Mouse (Mus musculus) adrenal gland, adult 10 weeks (tissue): ENCODE results near the gene Ap4b1. TPM values are rescaled to one million over a fixed set of nuclear protein-coding genes. Genes with fewer than 3 reads are reported as not detected.

Experiments
- polyA plus RNA-seq: library from polyadenylated mRNA; stranded (reverse); fragments of 350-450 nt; fragmentation: Illumina TruSeq; extraction: RNeasy Lipid Tissue Mini Kit (QIAGEN cat#74804); gene quantifications from one replicate; pipeline ENCODE4 v1.2.3, GENCODE M21; 2014; ENCODE audit warnings: low read depth, low replicate concordance

Gene Ap4b1
- 16.2 TPM for polyA plus RNA-seq

DNA sequence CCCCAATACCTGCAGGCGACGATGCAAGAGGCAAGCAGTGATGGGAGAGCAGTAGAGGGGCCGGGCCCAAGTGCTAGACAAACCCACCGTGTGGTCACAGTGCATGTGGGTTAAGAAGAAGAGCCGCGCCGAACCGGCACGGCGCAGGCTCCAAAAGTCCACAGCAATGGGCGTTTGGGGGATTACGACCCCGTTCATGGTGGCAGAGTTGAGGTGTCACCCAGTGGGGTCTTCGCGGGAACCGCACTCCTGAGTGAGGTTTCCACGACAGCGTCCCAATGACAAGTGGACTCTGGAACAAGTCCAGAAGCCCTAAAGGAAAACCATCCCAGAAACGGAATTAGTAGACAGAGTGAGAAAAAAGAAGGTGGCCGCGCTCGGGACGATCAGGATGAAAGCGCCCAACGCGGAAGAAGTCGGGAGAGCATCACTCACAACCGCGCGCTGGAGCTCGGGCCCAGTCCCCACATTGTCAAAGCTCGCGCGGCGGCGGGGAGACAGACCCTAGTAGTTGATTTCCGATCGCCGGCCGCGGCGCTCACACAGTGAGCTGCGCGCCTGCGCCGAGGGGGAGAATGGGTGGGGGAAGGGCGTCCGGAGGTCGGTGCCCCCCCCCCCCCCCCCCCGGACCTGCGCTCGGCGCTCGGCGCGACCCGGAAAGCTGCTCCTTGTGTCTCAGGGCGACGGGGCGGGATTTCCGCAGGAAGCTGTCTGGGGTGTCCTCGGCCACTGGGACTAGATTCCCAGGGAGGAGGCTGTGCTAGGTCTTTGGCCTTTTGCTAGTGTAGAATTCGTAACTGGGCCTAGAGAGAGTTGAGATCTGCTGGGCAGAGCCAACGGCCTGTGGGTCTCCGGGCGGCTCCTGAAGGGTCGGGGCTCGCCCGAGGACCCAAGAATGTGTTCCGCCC is at the start of gene Ap4b1, which contains the start of the genes Dclre1b and Gm43064:
Gene Ap4b1, plus strand, starts transcription at position 630 of the 908 bp plus-strand sequence.
Gene Dclre1b, minus strand, starts transcription at position 554 of the 908 bp plus-strand sequence.
Gene Gm43064, plus strand, starts transcription at position 683 of the 908 bp plus-strand sequence.

DNA sequence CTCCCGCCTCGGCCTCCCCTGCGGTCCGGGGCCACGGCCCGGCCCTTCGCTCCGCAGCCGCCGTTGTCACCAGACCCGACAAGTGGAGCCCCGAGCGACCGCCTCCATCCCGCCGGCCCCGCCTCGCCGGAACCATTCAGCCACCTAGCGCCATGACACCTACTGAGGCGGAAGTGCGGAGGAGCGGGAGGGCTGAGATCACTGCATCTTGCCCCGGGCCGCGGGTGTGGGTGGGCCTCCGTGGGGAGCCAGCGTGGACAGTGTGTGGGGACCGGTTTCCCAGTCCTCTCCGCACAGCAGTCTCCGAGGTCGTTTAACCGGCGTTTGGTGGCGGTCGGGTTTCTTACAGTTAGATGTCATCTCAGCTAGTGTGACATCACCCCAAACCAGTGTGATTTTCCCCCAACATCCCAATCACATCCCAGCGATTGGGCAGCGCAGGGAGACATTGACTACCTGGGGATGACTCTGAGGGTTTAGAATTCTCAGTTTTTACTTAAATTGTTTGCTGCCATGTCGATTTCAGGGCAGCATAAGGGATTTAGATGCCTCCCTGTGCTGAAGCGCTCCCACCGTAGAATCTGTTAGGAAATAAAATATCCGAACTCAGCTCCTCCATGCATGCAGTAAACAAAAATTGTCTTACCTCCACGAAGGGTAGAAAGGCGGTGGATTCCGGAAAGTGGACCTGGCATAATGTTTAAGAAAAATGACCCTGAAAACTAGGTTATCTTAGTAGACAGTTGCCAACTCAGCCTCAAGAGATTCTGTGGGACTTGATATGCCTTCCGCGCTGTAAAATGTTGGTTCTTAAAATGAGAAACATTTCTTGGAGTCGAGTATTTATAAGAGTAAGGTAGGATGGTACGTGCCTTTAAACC is 17.9 kb upstream of the Ap4b1 start, which contains the start of gene Hipk1:
Gene Hipk1, minus strand, starts transcription at position 334 of the 881 bp plus-strand sequence.

DNA sequence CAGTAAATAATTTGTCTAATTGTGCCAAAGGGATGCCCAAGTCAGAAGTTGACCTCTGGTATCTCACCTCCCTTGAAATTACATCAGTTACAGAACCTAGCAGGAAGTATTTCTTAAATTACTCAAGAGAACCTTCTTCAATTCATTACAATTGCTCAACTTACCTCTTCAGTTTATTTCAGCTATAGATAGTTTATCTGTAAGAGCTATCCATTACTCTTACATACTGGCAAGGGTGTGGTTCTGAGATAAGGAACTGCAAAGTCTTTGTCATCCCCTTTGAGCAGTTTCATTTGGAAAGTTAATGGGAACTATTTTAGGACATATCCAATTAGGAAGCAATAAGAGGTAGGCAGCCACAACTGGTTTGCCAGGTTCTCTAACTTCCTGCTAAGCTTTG is 23.1 kb downstream of the Ap4b1 start, which contains the start of gene Bcl2l15:
Gene Bcl2l15, plus strand, starts transcription at position 176 of the 400 bp plus-strand sequence.

DNA sequence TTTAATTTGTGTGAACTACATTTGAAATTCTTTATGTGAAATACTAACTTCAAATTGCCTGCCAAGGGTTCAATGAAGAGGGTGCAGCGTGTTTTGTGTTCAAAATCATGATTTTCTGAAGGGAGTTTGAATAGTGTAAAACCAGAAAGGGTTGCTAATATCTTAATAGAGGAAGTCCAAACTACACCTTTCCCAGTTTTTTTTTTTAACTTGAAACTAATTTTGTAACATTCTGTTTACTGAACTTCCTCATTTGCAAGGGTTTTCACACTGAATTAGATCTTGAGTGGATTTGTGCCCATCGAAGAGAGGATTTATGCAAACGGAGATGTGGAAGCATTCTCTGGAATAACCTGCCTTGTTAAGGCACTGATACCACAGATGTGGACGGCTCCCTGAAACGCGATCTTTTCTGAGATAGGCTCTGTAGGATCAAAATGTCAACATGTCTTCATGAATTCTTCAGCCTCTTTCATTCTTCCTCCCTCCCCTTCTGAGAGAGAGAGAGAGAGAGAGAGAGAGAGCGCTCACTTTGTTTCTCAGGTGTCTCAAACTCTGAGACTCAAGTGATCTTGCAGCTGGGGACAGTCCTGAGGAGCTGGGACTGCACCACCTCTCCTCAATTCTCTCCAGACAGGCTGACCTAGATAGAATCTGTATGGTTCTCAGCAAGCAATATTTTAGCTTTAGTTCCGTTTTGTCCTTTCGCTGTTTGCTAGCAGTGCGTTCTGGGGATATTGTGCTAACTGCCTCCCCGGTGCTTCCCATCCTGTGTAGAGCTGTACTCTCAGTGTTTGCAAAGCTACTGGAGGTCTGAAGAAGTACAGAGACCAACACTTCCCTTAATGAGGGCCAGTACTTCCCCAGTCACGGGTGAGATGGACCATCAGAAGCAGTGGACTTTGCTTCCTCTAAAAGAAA is 49.8 kb downstream of the Ap4b1 start, which contains the start of gene Ptpn22:
Gene Ptpn22, plus strand, starts transcription at position 915 of the 921 bp plus-strand sequence.

Other genes starting within 250 kb of the Ap4b1 start
- gene Syt6, start 234.3 kb upstream of the Ap4b1 start, polyA plus RNA-seq, result not detected
- 0.29 TPM for gene Atg4a-ps, start 163.5 kb upstream of the Ap4b1 start, polyA plus RNA-seq
- 19.1 TPM for gene Olfml3, start 71.5 kb upstream of the Ap4b1 start, polyA plus RNA-seq
- gene Gm10964, start 70.2 kb upstream of the Ap4b1 start, polyA plus RNA-seq, result not detected
- gene Hipk1, start 18.0 kb upstream of the Ap4b1 start, polyA plus RNA-seq, result 104 TPM
- gene Dclre1b, start 76 bp upstream of the Ap4b1 start, polyA plus RNA-seq, result 10.9 TPM
- not detected for gene Gm43064, start 53 bp downstream of the Ap4b1 start, polyA plus RNA-seq
- gene Bcl2l15, start 23.1 kb downstream of the Ap4b1 start, polyA plus RNA-seq, result not detected
- gene Ptpn22, start 50.3 kb downstream of the Ap4b1 start, polyA plus RNA-seq, result 2.9 TPM
- 49.7 TPM for gene Rsbn1, start 104.6 kb downstream of the Ap4b1 start, polyA plus RNA-seq
- gene Phtf1, start 158.6 kb downstream of the Ap4b1 start, polyA plus RNA-seq, result 29.7 TPM